Mouse (Mus musculus) bone marrow, adult 2 months (tissue): ENCODE results near the gene Prkra. TPM values are rescaled to one million over a fixed set of nuclear protein-coding genes. Genes with fewer than 3 reads are reported as not detected.

Source experiments
- H3K27ac ChIP-seq: fragments of 200-500 bp; 2 replicates; pipeline ENCODE4 v1.5.1; 2012; ENCODE audit warnings: low read depth, mild to moderate bottlenecking, control low read depth, inconsistent platforms, low read length; ENCODE audit not compliant: control insufficient read depth, poor library complexity, insufficient read depth
- H3K4me1 ChIP-seq: fragments of 200-500 bp; 2 replicates; pipeline ENCODE4 v1.6.1; 2011; ENCODE audit warnings: low read length; ENCODE audit not compliant: control insufficient read depth, insufficient read depth
- H3K4me3 ChIP-seq: fragments of 200-500 bp; replicated peaks from 2 replicates; pipeline ENCODE3; 2011; ENCODE audit warnings: mild to moderate bottlenecking, low read depth, low read length, control low read depth; ENCODE audit not compliant: control insufficient read depth
- CTCF ChIP-seq: fragments of 200-500 bp; IDR thresholded peaks from 2 replicates; pipeline ENCODE4 v1.5.1; 2011; ENCODE audit warnings: low read length, control low read depth; ENCODE audit not compliant: control insufficient read depth, insufficient read depth
- POLR2A ChIP-seq: fragments of 200-500 bp; IDR thresholded peaks from 2 replicates; pipeline ENCODE4 v1.6.1; 2011; ENCODE audit warnings: low read depth, mild to moderate bottlenecking, control low read depth, low read length, borderline replicate concordance; ENCODE audit not compliant: control insufficient read depth
- WGBS: fragments of 180-500 bp; shearing (Covaris S2); methylation state at CpG from one replicate; pipeline ENCODE4 v1.1.7; 2018; 5-methylcytosine and 5-hydroxymethylcytosine counted together
- polyA plus RNA-seq: library from polyadenylated mRNA; stranded (reverse); fragments of >200 nt; gene quantifications from 2 replicates; pipeline ENCODE4 v1.2.4, GENCODE M21; 2011; ENCODE audit warnings: low replicate concordance; ENCODE audit not compliant: missing spikeins, insufficient read depth, insufficient read length

The Prkra gene
- polyA plus RNA-seq, 1 experiment = 8.1 TPM

DNA sequence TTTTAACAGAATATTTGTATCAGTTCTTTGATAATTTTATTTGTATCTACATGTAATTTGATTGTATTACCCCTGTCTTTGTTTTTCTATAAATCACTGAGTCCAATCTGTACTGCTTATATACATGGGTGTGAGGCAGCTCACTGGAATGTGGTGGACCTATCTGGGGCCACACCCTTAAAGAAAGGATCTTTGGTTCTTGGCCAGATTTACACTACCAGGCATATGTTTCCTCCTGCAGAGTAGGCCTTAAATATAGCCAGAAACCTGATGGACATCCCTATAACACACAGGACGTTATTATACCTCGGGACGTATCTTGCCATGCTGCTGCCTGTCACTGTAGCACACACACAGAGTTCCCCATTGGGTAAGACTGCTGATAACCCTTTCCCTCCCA, 35.8 kb downstream of the Prkra start:
- WGBS = 84% methylated on average over 3 of the region's 3 CpGs
- H3K27ac ChIP-seq = no peak overlapping the region
- no peak overlapping the region for H3K4me3 ChIP-seq
- no peaks in the 10 kb centered on the region for H3K4me1 ChIP-seq
- no peak for TF ChIP-seq CTCF
- TF ChIP-seq POLR2A = no peak

- Histone ChIP-seq H3K27ac (no peak overlapping the region), H3K4me3 (no peak overlapping the region), H3K4me1 (no peaks in the 10 kb centered on the region)
- 26% methylated on average over 10 of the region's 10 CpGs for WGBS
- no peak for TF ChIP-seq POLR2A
- TF ChIP-seq CTCF = no peak
Observed at GRCm38 (mm10) chr2:76610326-76611104, 37.3 kb downstream of the Prkra start.

DNA sequence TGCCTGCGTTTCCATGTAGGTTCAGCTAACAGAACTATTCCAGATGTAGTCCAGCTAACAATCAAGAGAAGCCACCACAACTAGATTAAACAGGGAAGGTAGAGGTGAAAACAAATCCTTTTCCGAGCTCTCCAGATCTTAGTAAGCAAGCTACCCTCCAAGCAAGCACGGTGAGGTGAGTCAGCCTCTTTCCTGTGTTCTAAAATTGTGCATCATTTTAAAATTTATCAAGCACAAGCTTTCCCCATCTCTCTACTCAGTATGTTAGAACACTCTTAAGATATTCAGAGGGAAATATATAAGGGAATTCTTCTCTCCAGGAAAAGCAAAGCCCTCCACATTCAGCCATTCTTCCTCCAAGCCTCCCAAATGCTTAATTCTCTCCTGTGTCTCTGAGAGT, 41.1 kb downstream of the Prkra start:
- no peak overlapping the region for H3K4me3 ChIP-seq
- H3K4me1 ChIP-seq = no peaks in the 10 kb centered on the region
- WGBS = 73% methylated on average over 3 of the region's 3 CpGs
- no peak for TF ChIP-seq POLR2A
- TF ChIP-seq CTCF = no peak
- H3K27ac ChIP-seq = no peak overlapping the region

GRCm38 (mm10) chr2:76602256-76602655, 45.6 kb downstream of the Prkra start:
- no peaks in the 10 kb centered on the region for H3K4me1 ChIP-seq
- 76% methylated on average over 1 of the region's 1 CpGs for WGBS
- H3K4me3 ChIP-seq = no peak overlapping the region
- H3K27ac ChIP-seq = no peak overlapping the region
- TF ChIP-seq CTCF = no peak
- TF ChIP-seq POLR2A = no peak

- Histone ChIP-seq H3K4me1 (no peaks in the 10 kb centered on the region), H3K4me3 (no peak overlapping the region), H3K27ac (no peak overlapping the region)
- TF ChIP-seq CTCF = peak; percentile 19; the same call in 1 of the 2 replicates
- no peak for TF ChIP-seq POLR2A
- 61% methylated on average over 5 of the region's 5 CpGs for WGBS
Observed at GRCm38 (mm10) chr2:76599214-76599613, 48.6 kb downstream of the Prkra start.

DNA sequence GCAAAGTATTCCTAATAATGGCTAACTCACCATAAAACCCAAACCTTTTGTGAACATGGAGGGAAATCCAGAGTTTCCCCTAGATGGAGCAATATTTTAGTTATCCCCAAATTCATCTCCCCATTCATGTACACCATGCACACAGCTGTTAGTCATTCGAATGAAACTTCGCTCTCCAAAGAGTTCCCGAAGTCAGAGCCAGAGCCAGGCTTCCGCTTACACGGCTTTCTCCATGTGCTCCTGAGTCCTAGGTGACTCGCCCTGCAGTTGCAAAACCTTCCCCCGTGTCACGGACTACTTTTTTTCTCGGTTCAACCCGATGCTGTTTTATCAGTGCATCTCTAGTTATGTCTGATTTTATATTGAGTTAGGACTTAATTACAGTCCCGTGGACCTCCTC, 50.3 kb downstream of the Prkra start:
- 84% methylated on average over 11 of the region's 11 CpGs for WGBS
- no peak overlapping the region for H3K4me3 ChIP-seq

GRCm38 (mm10) chr2:76592401-76592924, 55.4 kb downstream of the Prkra start:
- no peak overlapping the region for H3K4me3 ChIP-seq
- H3K4me1 ChIP-seq = no peaks in the 10 kb centered on the region
- TF ChIP-seq POLR2A = no peak
- no peak for TF ChIP-seq CTCF
- WGBS = 63% methylated on average over 3 of the region's 3 CpGs
- H3K27ac ChIP-seq = no peak overlapping the region

More for the DNA sequence above, 50.3 kb downstream of the Prkra start:
- Histone ChIP-seq H3K27ac (no peak overlapping the region), H3K4me1 (no peaks in the 10 kb centered on the region)
- TF ChIP-seq POLR2A = no peak
- TF ChIP-seq CTCF = no peak

GRCm38 (mm10) chr2:76590221-76590620, 57.6 kb downstream of the Prkra start:
- WGBS = 78% methylated on average over 7 of the region's 7 CpGs
- Histone ChIP-seq H3K27ac (no peak overlapping the region), H3K4me1 (no peaks in the 10 kb centered on the region), H3K4me3 (no peak overlapping the region)
- TF ChIP-seq POLR2A (no peak), CTCF (no peak)

- WGBS = 79% methylated on average over 10 of the region's 10 CpGs
Observed at GRCm38 (mm10) chr2:76586906-76587305, 60.9 kb downstream of the Prkra start.

More at GRCm38 (mm10) chr2:76586906-76587305, 60.9 kb downstream of the Prkra start:
- no peaks in the 10 kb centered on the region for H3K4me1 ChIP-seq
- H3K27ac ChIP-seq = no peak overlapping the region
- no peak for TF ChIP-seq POLR2A
- TF ChIP-seq CTCF = no peak
- H3K4me3 ChIP-seq = no peak overlapping the region
